Mouse (Mus musculus): ENCODE results near the gene Scn8a. TPM values are rescaled to one million over a fixed set of nuclear protein-coding genes. Genes with fewer than 3 reads are reported as not detected.

The Scn8a gene
- polyA plus RNA-seq, 1 experiment from 2014 or later = 0.73 TPM

DNA sequence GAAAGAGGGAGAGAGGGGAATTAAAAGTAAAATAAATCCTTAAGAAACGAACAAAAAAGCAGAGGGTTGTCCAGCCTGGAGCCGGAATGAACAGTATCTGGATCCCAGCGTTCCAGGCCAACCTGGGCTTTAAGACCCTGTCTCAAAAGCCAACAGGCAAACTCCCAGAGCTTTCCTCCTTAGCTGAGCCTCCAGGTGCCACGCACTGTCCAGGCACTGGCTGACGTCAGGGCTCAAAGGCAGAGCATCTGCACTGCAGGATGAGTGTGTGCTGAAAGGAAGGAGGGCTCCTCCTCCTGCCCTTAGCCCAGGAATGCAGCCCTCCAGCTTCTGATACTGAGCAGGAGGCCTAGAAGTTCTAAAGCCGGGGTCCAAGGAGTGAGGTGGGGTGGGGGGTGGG is 224.3 kb downstream of the Scn8a start:
- whole genome bisulfite sequencing = 57% methylated on average over 6 of the region's 6 CpGs
- H3K27ac ChIP-seq (ENCODE audit: low read depth, low read length) = no peak overlapping the region; the same call in 1 of the 2 replicates
- no peak overlapping the region for H3K4me3 ChIP-seq (ENCODE audit: low read depth, low read length)
- peaks cover 13% of the 10 kb centered on the region for H3K4me1 ChIP-seq (replicated peaks; ENCODE audit: control insufficient read depth, insufficient read depth, low read length)
- no peak overlapping the region for H3K9ac ChIP-seq (ENCODE audit: low read depth, low read length)
- DNase-seq (ENCODE audit: low spot score) (no peak), ATAC-seq (replicated peaks; ENCODE audit: low FRiP score) (no peak)
- H3K9me3 ChIP-seq (ENCODE audit: control insufficient read depth, low read length) = no peaks in the 10 kb centered on the region
- peaks cover 15% of the 10 kb centered on the region; the same call in 1 of the 2 replicates for H3K27me3 ChIP-seq (replicated peaks; ENCODE audit: control insufficient read depth, insufficient read depth, low read length)
- H3K36me3 ChIP-seq (ENCODE audit: control insufficient read depth, insufficient read depth, low read length) = no peaks in the 10 kb centered on the region
- H3K4me2 ChIP-seq = no peak overlapping the region

DNA sequence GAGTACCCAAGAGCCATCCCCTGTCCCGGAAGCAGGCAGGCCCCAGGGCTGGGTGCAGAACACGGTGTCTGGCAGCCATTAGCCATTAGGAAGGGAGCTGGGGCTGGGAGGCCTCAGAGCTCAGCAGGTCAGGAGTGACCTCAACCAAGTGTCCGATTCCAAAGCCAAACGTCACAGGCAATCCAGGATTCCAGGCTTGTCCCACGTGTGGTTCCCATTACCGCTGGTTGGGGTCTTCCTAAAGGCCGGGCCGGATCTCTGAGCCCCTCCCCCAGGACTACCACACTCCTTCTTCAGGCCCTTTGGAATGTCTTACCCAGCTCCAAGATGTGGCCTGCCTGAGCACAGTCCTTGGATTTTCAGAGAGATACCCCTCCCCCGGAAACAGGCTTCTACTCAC is 225.3 kb downstream of the Scn8a start:
- no peaks in the 10 kb centered on the region for H3K9me3 ChIP-seq (ENCODE audit: control insufficient read depth, low read length)
- ATAC-seq (replicated peaks; ENCODE audit: low FRiP score) (no peak), DNase-seq (ENCODE audit: low spot score) (no peak)
- H3K4me2 ChIP-seq = no peak overlapping the region
- no peaks in the 10 kb centered on the region for H3K36me3 ChIP-seq (ENCODE audit: control insufficient read depth, insufficient read depth, low read length)
- peaks cover 13% of the 10 kb centered on the region for H3K4me1 ChIP-seq (replicated peaks; ENCODE audit: control insufficient read depth, insufficient read depth, low read length)
- H3K4me3 ChIP-seq (ENCODE audit: low read depth, low read length) = no peak overlapping the region
- 53% methylated on average over 9 of the region's 9 CpGs for WGBS
- no peak overlapping the region for H3K9ac ChIP-seq (ENCODE audit: low read depth, low read length)
- no peak overlapping the region for H3K27ac ChIP-seq (ENCODE audit: low read depth, low read length)
- peaks cover 21% of the 10 kb centered on the region for H3K27me3 ChIP-seq (replicated peaks; ENCODE audit: control insufficient read depth, insufficient read depth, low read length)

DNA sequence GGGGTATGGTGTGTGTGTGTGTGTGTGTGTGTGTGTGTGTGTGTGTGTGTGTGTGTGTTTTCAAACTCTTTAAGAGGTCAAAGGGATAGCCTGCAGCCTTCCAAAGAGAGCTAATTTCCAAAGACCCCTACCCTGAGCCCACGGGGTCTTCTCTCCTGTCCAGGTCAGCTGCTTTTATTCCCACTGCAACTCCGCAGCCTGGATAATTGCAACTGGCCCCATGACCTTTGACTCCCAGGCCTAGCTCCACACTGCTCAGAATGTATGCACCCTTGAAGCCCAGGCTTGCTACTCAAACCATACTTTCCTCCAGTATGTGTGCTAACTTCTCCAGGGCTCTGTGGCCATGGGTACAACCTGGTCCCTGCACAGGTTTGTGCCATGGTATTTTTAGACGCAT is 225.7 kb downstream of the Scn8a start:
- H3K27me3 ChIP-seq (replicated peaks; ENCODE audit: control insufficient read depth, insufficient read depth, low read length) = peaks cover 21% of the 10 kb centered on the region
- no peak for ATAC-seq (replicated peaks; ENCODE audit: low FRiP score)

More for the DNA sequence above, 225.7 kb downstream of the Scn8a start:
- DNase-seq (ENCODE audit: low spot score) = no peak
- H3K4me3 ChIP-seq (ENCODE audit: low read depth, low read length) = no peak overlapping the region
- H3K36me3 ChIP-seq (ENCODE audit: control insufficient read depth, insufficient read depth, low read length) = no peaks in the 10 kb centered on the region
- WGBS = 73% methylated on average over 3 of the region's 3 CpGs
- H3K9ac ChIP-seq (ENCODE audit: low read depth, low read length) = no peak overlapping the region
- peaks cover 13% of the 10 kb centered on the region for H3K4me1 ChIP-seq (replicated peaks; ENCODE audit: control insufficient read depth, insufficient read depth, low read length)
- H3K4me2 ChIP-seq = no peak overlapping the region
- H3K27ac ChIP-seq (ENCODE audit: low read depth, low read length) = no peak overlapping the region
- H3K9me3 ChIP-seq (ENCODE audit: control insufficient read depth, low read length) = no peaks in the 10 kb centered on the region

Other genes with a start within 250 kb of the Scn8a start
- 14.1 and 15.6 TPM in 2 replicates for gene Smagp, start 232.9 kb upstream of the Scn8a start, polyA plus RNA-seq (2014; fragmentation: Nextera tagmentation; extraction: Ambion mirVana)
- 56.6 and 62.1 TPM in 2 replicates for gene Bin2, start 200.3 kb upstream of the Scn8a start, polyA plus RNA-seq (2014; fragmentation: Nextera tagmentation; extraction: Ambion mirVana)
- 10.5 and 13.7 TPM in 2 replicates for gene Cela1, start 181.9 kb upstream of the Scn8a start, polyA plus RNA-seq (2014; fragmentation: Nextera tagmentation; extraction: Ambion mirVana)
- gene Galnt6, start 140.5 kb upstream of the Scn8a start, polyA plus RNA-seq (2014; fragmentation: Nextera tagmentation; extraction: Ambion mirVana) = 1.2 and 1.6 TPM in 2 replicates
- gene Slc4a8, start 108.1 kb upstream of the Scn8a start, polyA plus RNA-seq (2014; fragmentation: Nextera tagmentation; extraction: Ambion mirVana) = 1.5 TPM in 2 replicates
- not detected in 2 replicates for gene Gm47841, start 177.5 kb downstream of the Scn8a start, polyA plus RNA-seq (2014; fragmentation: Nextera tagmentation; extraction: Ambion mirVana)
- gene Fignl2, start 208.7 kb downstream of the Scn8a start, polyA plus RNA-seq (2014; fragmentation: Nextera tagmentation; extraction: Ambion mirVana) = 0.27 and 0.40 TPM in 2 replicates
- gene Ankrd33, start 245.9 kb downstream of the Scn8a start, polyA plus RNA-seq (2014; fragmentation: Nextera tagmentation; extraction: Ambion mirVana) = not detected in 2 replicates